Mouse (Mus musculus) spleen, embryonic (tissue): Measurements from ENCODE around the gene Tagln.

Experiments used
- CTCF ChIA-PET: fragments of 350-600 bp; sonication (Branson Sonifier 250); formaldehyde crosslinking; loops from one replicate; lab custom pipeline; 2022; lab: Charles Lee

Gene Tagln

DNA sequence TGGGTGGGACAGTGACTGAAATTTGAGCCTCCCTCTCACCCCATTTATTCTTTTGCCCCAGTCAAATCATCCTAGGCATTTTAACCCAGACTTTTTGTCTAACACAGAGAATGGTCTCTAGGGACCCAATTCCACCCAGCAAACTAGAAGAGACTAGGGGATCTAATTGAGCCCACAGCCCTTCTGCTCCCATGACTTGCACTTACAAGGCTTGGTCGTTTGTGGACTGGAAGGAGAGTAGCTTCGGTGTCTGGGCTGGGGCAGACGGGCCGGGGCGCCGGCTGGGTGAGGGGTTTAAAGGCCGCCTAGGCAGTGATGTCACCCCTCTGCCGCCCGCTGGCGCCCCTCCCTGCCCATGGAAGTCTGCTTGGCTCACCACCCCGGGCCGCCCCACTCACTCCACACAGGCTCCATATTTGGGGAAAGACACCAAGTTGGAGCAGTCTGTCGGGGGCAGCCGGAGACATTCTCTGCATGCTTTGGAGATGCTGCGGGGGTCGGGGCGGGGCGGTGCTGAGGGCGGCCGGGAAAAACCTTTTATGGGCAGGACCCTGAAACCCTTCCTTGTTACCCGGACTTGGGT lies at the start of gene Tagln:
Gene Tagln, minus strand, starts transcription at position 431 of the 583 bp plus-strand sequence.
- CTCF ChIA-PET, result interaction anchor here (0.6 kb wide), 1 partner anchor 57 kb away, joined by 3 read pairs; no protein-coding TSS in a partner anchor

DNA sequence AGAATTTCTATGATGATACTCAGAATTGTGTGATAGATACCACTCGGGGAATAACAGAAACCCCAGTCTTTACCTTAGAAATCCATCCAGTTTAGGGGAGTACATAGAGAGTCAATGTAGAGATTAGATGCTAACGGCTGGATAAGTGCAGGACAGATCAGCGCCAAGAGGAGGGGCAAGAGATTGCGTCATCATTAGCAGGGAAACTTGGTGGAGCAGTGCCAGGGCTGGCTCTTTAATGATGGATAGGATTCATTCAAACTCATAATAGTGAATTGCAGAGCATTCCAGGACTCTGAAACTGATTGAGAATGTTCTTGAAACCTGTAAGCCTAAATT lies 49.3 kb upstream of the Tagln start:
- CTCF ChIA-PET, result no interaction called here

DNA sequence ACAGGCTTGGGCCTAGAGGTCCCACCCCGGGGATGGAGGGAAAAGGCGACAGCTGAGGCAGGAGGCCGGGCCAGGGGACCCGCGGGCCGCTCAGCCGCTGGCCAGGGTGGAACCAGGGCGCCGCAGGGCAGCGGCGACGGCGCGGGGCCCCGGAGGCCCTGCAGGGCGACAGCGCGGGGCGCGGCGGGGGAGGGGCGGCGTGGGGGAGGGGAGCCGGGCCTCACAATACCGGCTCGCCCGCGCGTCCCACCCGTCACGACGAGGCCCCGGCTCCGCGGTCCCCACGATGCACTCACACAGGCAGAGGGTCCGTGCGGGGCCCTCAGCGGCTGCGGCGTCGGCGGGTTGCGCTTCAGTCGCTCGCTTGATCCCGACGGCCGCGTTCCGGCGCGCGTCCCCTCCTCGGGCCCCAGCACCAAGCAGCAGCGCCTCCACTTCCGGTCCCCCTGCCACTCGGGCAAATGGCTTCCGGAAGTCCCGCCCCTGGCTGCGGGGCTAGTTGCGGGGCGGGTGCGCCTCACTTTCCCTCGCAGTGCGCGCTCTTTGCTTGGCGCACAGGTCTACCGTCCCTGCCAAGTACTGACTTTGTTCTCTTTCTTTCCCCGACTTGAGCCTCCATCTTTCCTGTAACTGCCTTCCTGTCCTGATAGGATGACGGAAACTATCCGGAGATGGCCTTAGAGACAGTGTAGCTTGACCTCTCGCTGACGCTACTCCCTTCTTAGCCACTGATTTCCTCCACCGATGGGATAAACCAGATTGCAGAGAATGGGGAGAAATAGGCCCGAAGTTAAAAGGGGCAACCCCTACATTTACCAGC lies 48.8 kb upstream of the Tagln start:
- CTCF ChIA-PET, result interaction anchor here (0.6 kb wide), 1 partner anchor 262 kb away, joined by 3 read pairs; no protein-coding TSS in a partner anchor

DNA sequence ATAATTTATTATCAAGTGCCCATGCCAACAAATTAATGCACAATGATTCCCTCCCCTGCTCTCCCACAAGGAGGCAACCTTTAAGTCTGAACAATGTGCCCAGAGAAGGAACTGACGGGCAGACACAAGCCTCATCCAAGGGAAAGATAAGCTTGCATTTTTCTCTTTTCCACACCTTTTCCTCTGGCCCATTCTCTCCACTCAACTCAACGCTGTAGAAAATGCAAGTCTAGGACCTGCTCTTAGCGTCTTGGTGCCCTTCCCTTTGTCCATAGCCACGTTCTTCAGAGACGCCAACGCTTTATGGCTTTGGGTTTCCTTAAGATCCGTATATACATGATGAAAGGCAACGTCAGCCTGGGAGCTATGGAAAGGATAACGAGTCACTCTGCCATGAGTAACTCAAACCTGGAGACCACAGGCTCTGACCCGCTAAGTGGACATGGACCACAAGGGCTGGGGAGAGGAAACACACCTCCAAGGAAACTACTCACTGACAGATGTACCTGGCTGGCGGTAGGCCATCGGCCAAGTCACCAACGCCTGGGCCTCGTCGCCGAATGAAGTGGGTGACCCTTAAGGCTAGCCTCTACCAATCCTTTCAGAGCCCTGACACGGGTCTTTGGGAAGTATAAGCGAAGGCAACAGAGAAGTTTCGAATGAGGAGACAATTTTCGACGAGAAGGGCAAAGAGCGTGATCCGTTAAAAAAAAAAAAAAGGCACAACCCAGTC lies 48.0 kb upstream of the Tagln start:
- CTCF ChIA-PET, result interaction anchor here (0.6 kb wide), 2 partner anchors 176 to 263 kb away, joined by 3 to 7 read pairs; no protein-coding TSS in a partner anchor

DNA sequence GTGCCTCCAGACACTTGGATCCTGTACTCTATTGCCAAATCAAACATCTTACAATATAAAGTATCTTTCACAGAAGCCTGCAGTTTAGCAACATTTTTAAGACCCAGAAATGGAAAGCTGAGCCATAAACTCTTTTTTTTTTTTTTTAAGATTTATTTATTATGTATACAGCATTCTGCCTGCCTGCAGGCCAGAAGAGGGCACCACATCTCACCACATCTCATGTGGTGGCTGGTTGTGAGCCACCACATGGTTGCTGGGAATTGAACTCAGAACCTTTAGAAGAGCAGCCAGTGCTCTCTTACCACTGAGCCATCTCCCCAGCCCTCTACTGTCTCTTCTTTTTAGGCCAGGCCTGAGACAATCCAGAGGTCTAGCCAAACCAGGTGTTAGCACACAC lies 45.5 kb upstream of the Tagln start:
- CTCF ChIA-PET, result no interaction called here

DNA sequence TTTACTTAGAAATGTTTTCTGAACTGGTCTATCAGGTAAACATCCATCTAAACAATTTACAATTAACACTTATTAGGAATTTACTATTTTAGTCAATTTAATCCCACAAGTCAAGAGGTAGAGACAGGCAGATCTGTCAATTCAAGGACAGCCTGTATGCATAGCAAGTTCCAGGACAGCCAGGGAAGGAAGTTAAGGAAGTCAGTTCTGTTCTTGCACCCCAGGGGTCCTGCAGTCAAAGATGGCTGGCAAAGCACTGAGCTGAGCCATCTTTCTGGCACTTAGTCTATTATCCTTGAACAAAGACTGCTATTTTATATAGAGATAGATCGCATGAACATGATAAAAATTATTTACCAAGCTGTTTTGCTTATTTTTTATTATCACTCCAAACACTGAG lies 44.8 kb upstream of the Tagln start:
- CTCF ChIA-PET, result interaction anchor here (0.6 to 0.7 kb wide), 2 partner anchors 10 to 11 kb away, joined by 4 to 6 read pairs; no protein-coding TSS in a partner anchor

DNA sequence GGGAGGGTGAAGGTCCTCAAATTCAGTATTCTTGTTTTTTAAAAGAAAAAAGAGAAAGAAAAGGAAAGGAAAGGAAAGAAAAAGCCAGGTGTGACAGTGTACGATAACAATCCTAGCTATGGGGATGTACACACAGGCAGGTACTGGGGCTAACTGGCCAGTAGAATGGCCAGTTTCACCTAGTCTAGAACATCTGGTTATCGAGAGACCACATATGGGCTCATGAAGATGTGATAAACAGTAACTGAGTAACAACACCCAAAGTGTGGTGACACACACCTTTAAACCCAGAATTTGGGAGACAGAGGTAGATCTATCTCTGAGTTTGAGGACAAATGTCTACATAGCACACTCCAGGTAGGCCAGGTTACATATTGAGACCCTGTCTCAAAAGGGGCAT lies 43.9 kb upstream of the Tagln start:
- CTCF ChIA-PET, result interaction anchor here (0.7 kb wide), 1 partner anchor 9 kb away, joined by 6 read pairs; no protein-coding TSS in a partner anchor

DNA sequence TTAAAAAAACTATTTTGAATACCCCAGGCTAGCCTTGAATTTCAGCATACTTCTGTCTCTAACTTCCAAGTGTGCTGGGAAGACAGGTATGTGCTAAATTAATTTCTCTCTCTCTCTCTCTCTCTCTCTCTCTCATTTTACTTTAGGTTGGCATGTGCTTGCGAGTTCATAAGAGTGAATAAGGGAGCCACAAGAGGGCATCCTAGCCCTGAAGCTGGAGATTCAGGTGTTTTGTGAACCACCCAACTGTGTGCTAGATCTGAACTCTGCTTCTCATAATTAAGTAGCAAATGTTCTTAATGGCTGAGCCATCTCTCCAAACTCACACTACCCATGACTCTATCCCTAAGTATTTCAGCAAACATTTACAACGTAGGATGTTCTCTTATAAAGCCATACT lies 41.0 kb upstream of the Tagln start:
- CTCF ChIA-PET, result no interaction called here

DNA sequence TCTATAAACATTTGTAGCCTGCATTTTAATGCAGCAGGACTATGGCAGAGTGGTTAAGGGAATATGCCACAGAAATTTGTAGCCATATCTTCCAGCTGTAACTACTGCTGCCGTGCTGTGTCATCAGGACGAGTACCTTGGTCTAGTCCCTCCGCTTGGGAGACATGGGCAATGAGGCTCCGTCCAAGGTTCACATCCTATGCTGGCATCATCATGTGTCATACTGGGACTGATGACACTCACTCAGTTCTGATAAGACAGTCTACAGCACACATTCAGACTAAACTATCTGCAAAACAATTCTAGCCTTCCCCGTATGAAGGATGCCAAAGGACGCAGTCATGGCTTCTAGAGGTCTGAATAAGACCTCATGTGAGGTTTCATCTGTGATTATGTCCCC lies 27.7 kb upstream of the Tagln start:
- CTCF ChIA-PET, result no interaction called here

DNA sequence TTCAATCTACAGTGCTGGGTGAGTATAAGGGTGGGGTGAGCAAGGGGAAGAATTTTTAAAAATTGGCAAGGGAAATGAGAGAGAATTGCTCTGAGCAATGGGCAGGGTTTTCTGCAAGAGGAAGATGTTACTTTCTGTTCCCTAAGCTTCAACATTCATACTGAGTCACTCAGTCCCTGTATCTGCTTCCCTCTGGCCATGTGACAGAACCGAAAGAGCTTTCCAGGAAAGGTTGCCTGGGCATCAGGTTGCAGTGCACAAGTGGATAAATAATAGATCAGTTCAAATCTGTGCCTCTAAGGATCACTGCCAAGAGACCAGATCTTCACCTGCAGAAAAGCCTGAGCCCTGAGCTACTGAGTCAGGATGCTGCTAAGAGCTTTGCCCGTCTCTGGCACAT lies 26.0 kb upstream of the Tagln start:
- CTCF ChIA-PET, result interaction anchor here (0.6 kb wide), 1 partner anchor 992 kb away, joined by 3 read pairs; no protein-coding TSS in a partner anchor

DNA sequence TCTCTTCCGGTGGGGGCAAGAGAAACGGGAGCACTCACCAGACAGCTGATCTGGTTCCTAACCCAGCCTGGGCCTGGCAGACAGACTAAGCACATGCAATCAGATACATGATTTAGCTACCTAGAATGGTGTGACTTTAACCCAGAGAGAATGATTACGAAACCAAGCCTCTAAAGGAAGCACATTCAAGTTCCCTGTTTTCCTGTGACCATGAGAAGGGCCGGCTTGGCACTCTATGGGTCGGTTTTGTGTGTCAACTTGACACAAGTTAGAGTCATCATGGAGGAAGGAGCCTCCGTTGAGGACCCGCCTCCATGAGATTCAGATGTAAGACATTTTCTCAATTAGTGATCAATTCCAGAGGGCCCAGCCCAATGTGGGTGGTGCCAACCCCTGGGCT lies 23.8 kb upstream of the Tagln start:
- CTCF ChIA-PET, result no interaction called here

DNA sequence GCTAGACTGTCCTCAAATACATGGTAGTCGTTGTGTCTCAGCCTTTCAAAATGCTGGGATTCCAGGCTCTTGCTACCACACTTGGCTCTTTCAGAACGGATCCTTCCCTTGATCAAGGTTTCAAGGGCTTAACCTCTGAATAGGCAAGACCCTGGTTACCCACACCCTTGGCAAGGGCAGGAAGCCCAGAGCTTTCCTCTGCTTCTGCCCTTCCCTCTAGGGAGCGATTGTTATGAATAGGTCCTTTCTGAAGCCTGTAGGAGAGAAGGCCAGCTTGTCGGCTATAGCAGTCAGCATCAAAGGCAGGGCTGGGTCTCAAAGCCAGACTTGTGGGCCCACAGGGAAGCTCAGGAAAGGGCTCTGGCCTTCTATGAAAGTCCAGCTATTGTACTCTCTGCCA lies 23.0 kb upstream of the Tagln start:
- CTCF ChIA-PET, result interaction anchor here (0.6 kb wide), 1 partner anchor 46 kb away, joined by 3 read pairs; no protein-coding TSS in a partner anchor

DNA sequence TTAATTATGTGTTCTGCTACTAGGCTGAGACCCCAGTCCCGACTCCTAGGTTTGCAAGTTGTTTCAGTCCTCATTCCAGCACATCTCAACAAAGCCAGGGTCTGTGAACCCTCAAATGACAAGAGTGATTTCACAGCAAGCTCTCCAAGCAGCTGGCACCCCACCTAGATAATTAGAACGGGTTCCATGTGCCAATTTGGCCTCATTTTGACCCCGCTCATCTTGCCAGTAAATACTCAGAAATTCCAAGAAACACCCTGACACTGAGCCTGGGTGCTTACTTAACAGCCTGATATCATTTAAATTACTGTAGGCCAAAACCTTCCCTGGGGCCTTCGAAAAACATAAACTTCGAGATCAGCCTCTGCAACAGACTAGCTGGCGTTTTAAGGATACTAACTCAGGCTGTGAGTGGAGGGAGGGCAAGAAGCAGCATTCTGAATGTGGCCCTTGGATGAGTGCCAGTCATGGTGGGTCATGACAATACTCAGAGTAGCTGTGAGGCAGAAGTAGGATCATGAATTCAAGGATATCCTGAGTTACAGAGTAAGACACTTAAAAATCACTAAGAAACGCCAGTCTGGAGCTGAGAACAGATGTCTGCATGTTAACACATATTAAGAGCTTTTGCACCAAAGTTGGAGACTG lies 22.3 kb upstream of the Tagln start:
- CTCF ChIA-PET, result interaction anchor here (0.5 to 1.1 kb wide), 4 partner anchors 9 to 47 kb away, joined by 3 to 14 read pairs (median 3); no protein-coding TSS in a partner anchor

DNA sequence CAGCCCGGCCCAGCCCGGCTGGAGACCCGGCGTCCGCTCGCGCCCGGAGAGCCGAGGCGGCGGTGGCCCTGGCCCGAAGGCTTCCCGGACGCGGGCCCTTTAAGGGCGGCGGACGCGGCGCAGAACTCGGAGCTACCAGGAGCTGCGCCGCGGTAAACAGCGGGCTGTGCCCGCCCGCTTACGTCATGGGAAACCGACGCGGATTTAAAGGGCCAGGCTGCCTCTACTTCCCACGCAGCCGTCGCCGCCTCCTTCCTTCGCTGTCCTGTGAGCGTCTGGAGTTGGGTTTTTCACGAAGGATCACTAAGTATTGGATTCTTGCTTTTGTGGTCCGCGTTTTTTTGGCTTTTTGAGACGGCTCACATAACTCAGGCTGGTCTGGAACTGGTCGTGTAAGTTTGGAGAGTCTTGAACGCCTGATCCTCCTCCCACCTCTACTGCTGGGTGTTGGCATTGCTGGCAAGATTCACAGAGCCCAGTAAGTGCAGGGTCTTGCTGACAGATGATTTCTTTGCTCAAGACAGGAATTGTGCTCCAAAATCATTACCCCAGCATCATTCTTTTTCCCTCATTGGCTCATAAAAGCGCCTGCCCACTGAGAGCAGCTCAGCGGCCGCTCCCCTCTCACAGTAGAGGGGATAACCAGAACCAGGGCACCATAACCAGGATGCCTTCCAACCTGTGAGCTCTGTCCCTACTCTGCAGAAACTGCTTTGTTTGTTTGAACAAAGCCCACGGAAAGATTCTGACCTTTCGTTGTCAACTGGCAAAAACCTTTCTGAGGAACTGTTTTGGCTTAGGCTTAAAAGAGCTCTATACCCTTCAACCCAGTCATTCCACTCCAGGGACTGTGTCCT lies 19.5 kb upstream of the Tagln start, which contains the start of gene Sidt2:
Gene Sidt2, minus strand, starts transcription at position 152 of the 857 bp plus-strand sequence.
- CTCF ChIA-PET, result interaction anchor here (0.9 to 1.4 kb wide), 2 partner anchors 10 to 16 kb away, joined by 3 read pairs; no protein-coding TSS in a partner anchor

DNA sequence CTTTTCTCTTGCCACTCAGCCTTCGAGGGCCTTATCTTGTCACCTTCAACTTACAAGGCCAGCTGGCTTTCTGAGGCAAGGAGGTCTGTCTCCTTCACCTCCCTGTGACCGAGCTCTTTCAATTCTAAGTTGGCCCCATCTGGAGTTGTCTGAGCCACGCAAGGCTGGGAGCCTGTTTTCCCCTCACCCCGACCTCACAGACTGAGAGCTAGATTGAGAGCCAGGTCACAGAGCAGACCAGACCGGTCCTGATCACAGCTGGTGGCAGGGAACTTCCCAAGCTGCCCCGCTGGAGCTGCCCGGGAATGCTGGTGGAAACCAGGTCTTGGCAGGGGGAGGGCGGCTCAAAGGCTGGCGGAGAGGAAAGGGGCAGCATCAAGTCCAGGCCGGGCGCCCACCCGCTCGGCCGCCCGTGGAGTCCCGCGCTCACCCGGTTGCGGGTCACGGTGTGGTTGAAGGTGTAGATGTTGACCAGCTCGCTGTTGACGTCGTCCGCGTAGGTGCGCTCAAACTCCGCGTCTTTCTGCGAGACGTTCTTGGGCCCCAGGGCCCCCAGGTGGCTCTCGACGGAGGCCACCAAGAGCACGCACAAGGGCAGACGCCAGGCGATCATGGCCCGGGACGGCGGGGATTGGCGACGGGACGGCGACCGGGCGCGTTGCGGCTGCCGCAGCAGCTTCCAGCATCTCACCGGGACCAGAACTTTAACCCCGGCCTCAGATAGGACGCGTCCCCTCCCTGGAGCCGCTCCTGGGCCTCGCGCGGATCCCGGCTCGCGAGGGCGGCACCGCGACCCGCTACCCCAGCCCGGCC lies 18.6 kb upstream of the Tagln start:
- CTCF ChIA-PET, result interaction anchor here (0.9 to 1.4 kb wide), 2 partner anchors 9 kb away, joined by 3 to 4 read pairs; no protein-coding TSS in a partner anchor

DNA sequence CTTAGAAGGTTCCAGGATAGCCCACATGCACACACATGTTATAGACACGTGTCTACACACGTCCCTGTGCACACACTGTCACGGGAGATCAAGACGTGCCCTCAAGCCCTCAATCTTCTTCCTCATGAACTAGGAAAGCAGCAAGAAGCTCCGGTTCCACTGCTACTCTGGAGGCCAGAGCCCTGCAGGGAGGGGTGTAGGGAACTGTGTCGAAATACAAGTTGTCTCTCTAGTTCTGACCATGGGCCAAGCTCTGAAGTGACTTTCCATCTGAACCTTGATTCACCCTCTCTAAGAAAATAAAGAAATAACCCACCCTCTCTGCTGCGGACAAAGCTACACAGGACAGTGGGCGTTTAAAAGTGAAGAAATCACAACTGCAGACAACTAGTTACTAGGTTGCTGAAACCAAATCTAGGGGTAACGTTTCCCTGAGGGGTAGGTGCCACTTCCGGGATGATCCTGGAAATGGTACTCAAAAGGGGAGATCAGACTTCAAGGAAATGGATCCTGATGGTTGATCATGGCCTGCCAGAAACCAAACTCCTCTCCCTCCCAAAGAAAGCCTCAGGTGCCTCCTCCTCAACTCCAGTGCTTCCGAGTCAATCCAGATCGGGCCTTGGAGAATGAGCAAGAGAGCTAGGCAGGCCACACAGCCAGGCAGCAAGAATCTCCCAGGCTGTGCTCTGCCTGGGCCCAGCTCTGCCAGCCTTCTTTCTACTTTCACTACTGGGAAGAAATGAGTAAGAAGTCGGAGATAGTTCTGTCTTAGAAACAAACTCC lies 17.8 kb upstream of the Tagln start:
- CTCF ChIA-PET, result interaction anchor here (0.9 kb wide), 1 partner anchor 8 kb away, joined by 4 read pairs; no protein-coding TSS in a partner anchor

DNA sequence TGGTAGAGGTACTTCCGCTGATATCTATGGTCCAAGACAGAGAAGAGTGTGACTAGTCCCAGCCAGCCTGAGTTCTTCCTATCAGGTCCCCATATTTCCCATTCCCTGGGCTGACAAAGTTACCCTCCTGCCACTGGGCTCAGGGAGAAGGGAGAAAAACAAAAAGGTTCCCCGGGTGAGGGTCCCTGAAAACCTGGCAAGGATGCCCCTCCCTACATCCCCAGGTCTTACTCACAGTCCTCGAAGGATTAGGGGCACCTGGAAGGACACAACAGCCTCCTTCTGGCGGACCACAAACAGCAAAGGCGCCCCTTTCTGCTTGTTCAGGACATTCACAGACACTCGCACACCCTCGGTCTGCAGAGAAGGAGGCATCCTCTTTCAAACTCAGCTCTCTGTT lies 17.0 kb upstream of the Tagln start:
- CTCF ChIA-PET, result no interaction called here

DNA sequence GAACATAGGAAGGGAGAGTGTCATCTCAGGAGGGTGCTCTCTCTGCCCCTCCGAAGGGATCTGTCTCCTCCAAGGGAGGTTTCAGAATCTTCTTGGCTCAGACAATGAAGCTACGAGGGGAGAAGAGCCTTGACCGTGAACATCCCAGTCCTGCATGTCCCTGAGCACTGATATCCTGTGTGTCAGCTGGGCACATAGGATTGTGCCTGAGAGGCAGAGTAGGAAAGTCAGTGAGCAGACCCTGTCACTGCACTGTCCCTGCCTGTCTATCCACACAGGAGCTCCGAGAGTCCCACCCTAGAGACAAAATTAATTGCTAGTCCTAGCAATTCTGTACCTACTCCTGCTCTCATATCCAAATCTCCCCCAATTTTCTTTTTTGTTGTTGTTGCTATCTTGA lies 16.2 kb upstream of the Tagln start:
- CTCF ChIA-PET, result no interaction called here

DNA sequence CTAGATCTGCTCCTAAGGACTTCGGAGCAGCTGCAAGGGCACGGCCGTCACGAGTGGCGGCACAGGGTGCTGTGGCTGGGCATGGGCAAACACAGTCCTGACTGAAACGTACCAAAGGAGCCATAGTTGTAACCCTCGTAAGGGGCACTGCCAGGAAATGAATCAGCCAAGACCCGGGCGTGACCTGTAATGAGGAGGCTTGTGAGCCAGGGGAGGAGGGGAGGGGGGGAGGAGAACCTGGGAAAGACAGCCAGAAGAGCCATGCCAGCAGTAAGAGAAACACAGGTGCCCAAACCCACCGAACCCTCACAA lies 11.0 kb upstream of the Tagln start:
- CTCF ChIA-PET, result no interaction called here
